Mouse (Mus musculus) thymus, postnatal 10 days (tissue): Measurements from ENCODE around the gene Olfr508.
"Not testable (repeated sequence)": the region's sequence is repeated elsewhere in the genome, so short reads cannot be mapped to it uniquely, and the experiment has no call there.

ENCODE experiments used
- DNase-seq, 2 experiments: peaks; one replicate each; pipeline ENCODE4 v3.0.0; 2021; ENCODE audit warnings: low spot score in 2 of 2

Olfr508 gene

GRCm38 (mm10) chr7:108629694-108630093, at the start of gene Olfr508:
Gene Olfr508, plus strand, starts transcription at chr7:108629994.
- DNase-seq: no peak

DNA sequence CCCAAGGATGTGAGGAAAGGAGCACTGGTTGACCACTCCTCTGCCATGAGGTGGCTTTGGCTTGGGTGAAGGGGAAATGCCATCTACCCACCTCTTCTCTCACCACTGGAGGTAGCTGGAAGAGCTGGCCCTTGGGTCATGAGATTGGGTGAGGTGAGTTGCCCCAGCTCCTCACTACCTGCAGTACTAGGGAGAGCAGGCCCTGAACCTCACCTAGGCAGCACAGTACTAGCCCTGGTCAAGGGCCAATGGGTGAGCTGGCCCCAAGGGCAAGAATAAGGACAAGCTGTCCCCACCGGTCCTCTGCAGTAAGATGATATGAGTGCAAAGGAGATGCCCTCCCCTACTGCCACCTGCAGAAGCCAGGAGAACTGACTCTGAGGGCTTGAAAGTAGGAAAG, 40.0 kb upstream of the Olfr508 start:
- no peak for DNase-seq

GRCm38 (mm10) chr7:108601916-108602315, 27.9 kb upstream of the Olfr508 start:
- not testable (repeated sequence) for DNase-seq

GRCm38 (mm10) chr7:108610487-108610886, 19.3 kb upstream of the Olfr508 start, which contains the start of gene Olfr506:
Gene Olfr506, plus strand, starts transcription at chr7:108610787.
- no peak for DNase-seq

GRCm38 (mm10) chr7:108614110-108614509, 15.7 kb upstream of the Olfr508 start:
- no peak for DNase-seq

GRCm38 (mm10) chr7:108616781-108617180, 13.0 kb upstream of the Olfr508 start:
- not testable (repeated sequence) for DNase-seq

DNA sequence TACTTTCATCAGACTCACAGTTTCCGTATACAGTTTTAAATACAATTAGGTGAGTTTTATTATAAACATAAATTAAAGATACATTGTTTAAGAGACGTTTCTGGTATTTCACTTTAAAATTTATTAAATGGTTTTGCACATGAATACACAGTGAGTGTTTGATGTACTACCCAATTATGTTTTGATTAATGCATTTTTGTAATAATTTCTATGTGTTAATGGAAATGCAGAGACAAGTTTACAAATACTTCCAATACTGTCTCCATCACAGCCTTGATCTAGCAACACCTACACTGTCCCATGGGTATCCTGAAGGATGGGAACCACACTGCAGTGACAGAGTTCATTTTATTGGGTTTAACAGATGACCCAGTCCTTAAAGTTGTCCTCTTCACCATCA, 8.3 kb upstream of the Olfr508 start, which contains the start of gene Olfr507:
Olfr507 (plus strand) TSS at position 301 of the 400 bp plus-strand sequence.
- no peak for DNase-seq

- no peak for DNase-seq
Observed at GRCm38 (mm10) chr7:108651806-108652205, 22.0 kb downstream of the Olfr508 start, which contains the start of gene Olfr509. Gene Olfr509, minus strand, starts transcription at chr7:108651906.

GRCm38 (mm10) chr7:108662419-108662818, 32.6 kb downstream of the Olfr508 start:
- no peak for DNase-seq

GRCm38 (mm10) chr7:108666118-108666517, 36.3 kb downstream of the Olfr508 start, which contains the start of gene Olfr510:
Gene Olfr510, plus strand, starts transcription at chr7:108666418.
- no peak for DNase-seq

DNA sequence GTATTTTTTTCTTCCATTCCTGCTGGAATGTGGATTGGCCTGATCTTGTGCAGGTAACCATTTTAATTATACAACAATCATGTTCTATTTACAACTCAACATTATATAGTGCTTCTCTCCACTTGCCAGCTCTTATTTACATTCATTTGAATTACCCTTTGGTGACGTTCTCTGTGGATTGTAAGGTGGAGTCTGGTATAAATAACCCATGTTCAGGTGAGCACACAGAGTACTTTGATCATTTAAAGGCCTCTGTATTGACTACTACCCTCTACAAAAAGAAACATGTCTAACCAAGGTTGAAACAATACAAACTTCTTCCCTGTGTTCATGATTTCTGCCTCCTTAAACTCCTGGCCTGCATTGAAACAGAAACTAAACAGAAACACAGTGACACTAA, 41.3 kb downstream of the Olfr508 start:
- no peak for DNase-seq

GRCm38 (mm10) chr7:108678886-108679285, 49.1 kb downstream of the Olfr508 start:
- DNase-seq: no peak
